Mouse (Mus musculus): ENCODE results near the gene Parp3.

DNA sequence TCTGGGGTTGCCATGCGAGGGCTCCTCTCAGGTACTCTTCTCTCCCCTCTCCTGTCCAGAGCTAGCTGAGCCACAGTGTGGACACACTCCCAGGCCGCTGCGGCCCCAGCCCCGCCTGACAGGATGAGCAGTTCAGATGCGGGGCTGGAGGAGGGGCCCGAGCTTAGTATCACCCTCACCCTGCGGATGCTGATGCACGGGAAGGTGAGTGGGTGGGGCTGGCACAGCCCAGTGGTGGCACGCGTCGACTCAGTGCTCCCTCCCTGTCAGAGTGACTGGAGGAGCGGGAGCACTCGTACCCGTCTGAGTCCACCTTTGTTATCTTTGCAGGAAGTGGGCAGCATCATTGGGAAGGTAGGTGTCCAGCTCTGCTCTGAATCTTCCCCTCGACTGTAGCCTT, 16.8 kb downstream of the Parp3 start:
- TF ChIP-seq CTCF (IDR thresholded peaks at IDR 0.05) (no peak), EP300 (IDR thresholded peaks at IDR 0.05) (no peak)

All from lung, postnatal 0 days (tissue).